Mouse (Mus musculus) olfactory bulb, adult 2 months (tissue): ENCODE measurements around the gene Zfp3.

Source experiments
- CTCF ChIP-seq: fragments of 200-500 bp; IDR thresholded peaks from 2 replicates; pipeline ENCODE4 v1.5.1; 2012; ENCODE audit warnings: low read depth, mild to moderate bottlenecking, low read length, moderate library complexity; ENCODE audit not compliant: insufficient read depth
- POLR2A ChIP-seq: fragments of 200-500 bp; IDR thresholded peaks from 2 replicates; pipeline ENCODE4 v1.6.1; 2012; ENCODE audit warnings: mild to moderate bottlenecking, low read depth, low read length, moderate library complexity; ENCODE audit not compliant: insufficient read depth

DNA sequence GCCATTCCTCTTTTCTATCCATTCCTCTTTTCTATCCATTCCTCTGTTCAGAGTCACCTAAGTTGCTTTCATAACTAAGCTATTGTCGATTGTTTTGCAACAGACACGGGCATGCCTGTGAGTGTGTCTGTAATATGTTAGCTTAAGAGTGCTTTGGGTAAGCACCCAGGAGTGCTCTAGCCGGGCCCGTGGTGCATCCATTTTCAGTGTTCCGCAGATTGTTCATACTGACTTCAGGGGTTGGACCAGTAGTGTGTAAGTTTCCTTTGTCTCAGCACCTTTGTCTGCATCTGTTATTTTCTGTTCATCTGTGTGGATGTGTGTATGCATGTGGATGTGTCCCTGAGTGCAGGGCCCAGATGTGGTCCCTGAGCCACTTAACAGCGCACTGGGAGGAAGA lies 13.6 kb downstream of the Zfp3 start:
- TF ChIP-seq CTCF (0 out of 2 replicates have a peak, but pooled peaks have one; percentile 12), POLR2A (no peak)
